Mouse (Mus musculus) liver, adult 2 months (tissue): ENCODE data around the gene Appbp2. TPM values are rescaled to one million over a fixed set of nuclear protein-coding genes. Genes with fewer than 3 reads are reported as not detected.

Experiments
- DNase-seq: peaks from one replicate; pipeline ENCODE4 v3.0.0-alpha.2; 2011; ENCODE audit warnings: low read depth, low spot score; ENCODE audit errors: extremely low read depth
- H3K27ac ChIP-seq: fragments of 200-500 bp; replicated peaks from 2 replicates; pipeline ENCODE4 v1.5.1; 2012; ENCODE audit warnings: low read depth, mild to moderate bottlenecking, control low read depth, inconsistent platforms, low read length; ENCODE audit not compliant: insufficient read depth
- H3K27me3 ChIP-seq: fragments of 200-500 bp; 2 replicates; pipeline ENCODE4 v1.6.1; 2012; ENCODE audit warnings: mild to moderate bottlenecking, moderate library complexity, low read length, inconsistent platforms; ENCODE audit not compliant: control insufficient read depth, insufficient read depth
- H3K36me3 ChIP-seq: fragments of 200-500 bp; 2 replicates; pipeline ENCODE4 v1.6.1; 2012; ENCODE audit warnings: low read length, inconsistent platforms; ENCODE audit not compliant: control insufficient read depth, insufficient read depth
- H3K4me1 ChIP-seq: fragments of 200-500 bp; 2 replicates; pipeline ENCODE4 v1.6.1; 2011; ENCODE audit warnings: low read length; ENCODE audit not compliant: control insufficient read depth, insufficient read depth
- H3K4me3 ChIP-seq: fragments of 200-500 bp; 2 replicates; pipeline ENCODE4 v1.5.1; 2011; ENCODE audit warnings: low read depth, mild to moderate bottlenecking, control low read depth, low read length, moderate library complexity; ENCODE audit not compliant: insufficient read depth
- H3K79me2 ChIP-seq: fragments of 200-500 bp; 2 replicates; pipeline ENCODE4 v1.6.1; 2012; ENCODE audit warnings: inconsistent platforms, mild to moderate bottlenecking, low read length, moderate library complexity; ENCODE audit not compliant: control insufficient read depth, insufficient read depth
- H3K9ac ChIP-seq: fragments of 200-500 bp; 2 replicates; pipeline ENCODE4 v1.6.1; 2012; ENCODE audit warnings: low read depth, mild to moderate bottlenecking, control low read depth, inconsistent platforms, low read length
- CTCF ChIP-seq: fragments of 200-500 bp; IDR thresholded peaks from 2 replicates; pipeline ENCODE4 v1.5.1; 2011; ENCODE audit warnings: low read depth, low read length, control low read depth
- POLR2A ChIP-seq: fragments of 200-500 bp; IDR thresholded peaks from 2 replicates; pipeline ENCODE4 v1.6.1; 2011; ENCODE audit warnings: low read length, control low read depth; ENCODE audit not compliant: insufficient read depth; ENCODE audit errors: extremely low read depth
- WGBS: fragments of 180-500 bp; shearing (Covaris S2); methylation state at CpG from one replicate; pipeline ENCODE4 v1.1.7; 2018; 5-methylcytosine and 5-hydroxymethylcytosine counted together
- polyA plus RNA-seq: library from polyadenylated mRNA; depleted of rRNA; stranded (reverse); fragments of >200 nt; gene quantifications from 2 replicates; pipeline ENCODE4 v1.2.3, GENCODE M21; 2012
- total RNA-seq: library from RNA; depleted of rRNA; stranded (reverse); fragments of >200 nt; gene quantifications from 2 replicates; pipeline ENCODE4 v1.2.3, GENCODE M21; 2014

The Appbp2 gene
- total and polyA plus RNA-seq, 2 experiments: 5.5 to 10.5 TPM

DNA sequence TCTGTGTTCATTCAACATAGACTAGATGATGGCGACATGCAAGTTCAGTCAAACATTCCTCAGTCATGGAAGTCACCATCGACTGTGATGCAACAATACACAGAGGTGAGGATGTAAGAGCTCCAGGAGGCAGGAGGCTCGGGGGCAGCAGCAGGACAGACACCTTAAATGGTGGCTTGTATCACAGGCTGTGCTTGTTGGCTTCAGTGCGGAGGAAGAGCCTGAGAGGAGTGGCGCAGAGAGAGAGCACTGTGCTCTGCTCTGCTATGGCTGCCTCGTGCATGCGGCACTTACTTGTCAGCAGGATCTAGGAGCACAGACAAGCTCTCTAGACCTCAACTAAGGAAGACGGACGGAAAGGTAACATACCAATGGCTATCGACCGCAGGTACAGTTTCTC is 40.7 kb downstream of the Appbp2 start:
- TF ChIP-seq POLR2A: no peak
- H3K79me2 ChIP-seq: no peaks in the 10 kb centered on the region
- H3K4me3 ChIP-seq: no peak overlapping the region
- no peaks in the 10 kb centered on the region for H3K4me1 ChIP-seq
- H3K27me3 ChIP-seq: no peaks in the 10 kb centered on the region
- H3K27ac ChIP-seq: no peak overlapping the region
- H3K36me3 ChIP-seq: peaks cover 62% of the 10 kb centered on the region
- no peak for DNase-seq
- no peak overlapping the region for H3K9ac ChIP-seq
- WGBS: 89% methylated on average over 11 of the region's 11 CpGs

DNA sequence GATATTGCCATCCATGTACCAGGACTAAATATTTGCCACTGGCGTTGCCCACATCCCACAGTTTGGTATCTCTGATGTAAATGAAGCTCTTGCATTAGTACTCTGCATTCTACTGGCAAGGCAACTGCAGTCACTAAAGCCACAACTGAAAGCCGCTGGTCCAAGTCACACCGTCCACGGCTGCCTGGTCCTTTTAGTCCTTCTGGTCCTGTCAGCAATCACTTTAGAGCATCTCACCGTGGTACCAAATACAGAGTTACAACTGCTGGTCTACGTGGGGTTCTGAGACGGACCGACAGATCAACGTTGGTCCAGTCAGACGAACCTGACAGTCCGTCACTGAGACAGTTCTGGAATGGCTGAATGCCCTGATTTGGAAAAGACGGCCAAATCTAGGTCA is 44.2 kb downstream of the Appbp2 start:
- H3K27me3 ChIP-seq: no peaks in the 10 kb centered on the region
- DNase-seq: no peak
- WGBS: 95% methylated on average over 12 of the region's 12 CpGs
- no peaks in the 10 kb centered on the region for H3K79me2 ChIP-seq
- TF ChIP-seq POLR2A (no peak), CTCF (no peak)
- no peaks in the 10 kb centered on the region for H3K4me1 ChIP-seq
- H3K36me3 ChIP-seq: peaks cover 40% of the 10 kb centered on the region
- H3K4me3 ChIP-seq: no peak overlapping the region
- no peak overlapping the region for H3K27ac ChIP-seq
- H3K9ac ChIP-seq: no peak overlapping the region

DNA sequence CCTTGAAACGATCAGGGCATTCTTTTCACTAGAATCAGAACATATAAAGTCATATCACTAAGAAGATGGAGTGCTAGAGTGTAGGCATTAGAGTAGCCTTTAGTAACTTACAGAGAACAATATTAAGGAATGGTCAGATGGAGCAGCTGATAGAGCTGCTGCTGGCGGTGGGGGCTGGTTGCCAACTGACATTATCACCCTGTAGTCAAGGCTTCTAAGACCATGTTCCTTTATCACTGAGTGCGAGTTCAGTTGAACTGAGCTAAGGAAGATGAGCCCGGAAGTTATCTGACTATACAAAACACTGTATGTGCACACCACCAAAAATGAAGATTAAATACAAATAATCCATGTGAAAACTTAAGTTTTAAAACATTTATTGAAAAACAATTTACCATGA is 45.8 kb downstream of the Appbp2 start:
- Histone ChIP-seq H3K4me3 (no peak overlapping the region), H3K27me3 (no peaks in the 10 kb centered on the region), H3K79me2 (no peaks in the 10 kb centered on the region), H3K36me3 (peaks cover 24% of the 10 kb centered on the region), H3K9ac (no peak overlapping the region), H3K4me1 (no peaks in the 10 kb centered on the region), H3K27ac (no peak overlapping the region)
- no peak for TF ChIP-seq POLR2A
- TF ChIP-seq CTCF: no peak
- WGBS: 89% methylated on average over 4 of the region's 4 CpGs
- DNase-seq: no peak

DNA sequence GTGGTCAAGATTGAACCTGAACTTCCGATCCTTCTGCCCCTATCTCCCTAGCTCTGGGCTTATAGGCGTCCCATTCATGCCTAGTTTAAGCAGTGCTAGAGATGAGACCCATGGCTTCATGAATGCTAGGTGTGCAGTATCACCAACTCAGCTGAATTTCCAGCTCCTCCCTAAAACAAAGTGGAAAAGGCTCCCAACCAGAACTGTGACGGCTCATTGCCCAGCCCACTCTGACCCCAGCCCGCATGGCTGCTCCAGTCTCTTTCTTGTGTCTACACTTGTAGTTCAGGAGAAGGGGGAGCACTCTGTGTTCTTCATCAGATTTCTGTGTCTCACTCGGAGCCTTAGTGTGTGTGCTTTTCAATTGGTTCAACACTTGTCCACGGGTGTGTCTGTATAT is 50.1 kb downstream of the Appbp2 start:
- no peak for TF ChIP-seq CTCF
- TF ChIP-seq POLR2A: no peak
- Histone ChIP-seq H3K4me1 (peaks cover 3% of the 10 kb centered on the region), H3K36me3 (peaks cover 2% of the 10 kb centered on the region; the same call in 1 of the 2 replicates), H3K4me3 (no peak overlapping the region), H3K9ac (no peak overlapping the region), H3K27ac (no peak overlapping the region), H3K79me2 (no peaks in the 10 kb centered on the region), H3K27me3 (no peaks in the 10 kb centered on the region)
- 84% methylated on average over 6 of the region's 6 CpGs for WGBS
- no peak for DNase-seq

DNA sequence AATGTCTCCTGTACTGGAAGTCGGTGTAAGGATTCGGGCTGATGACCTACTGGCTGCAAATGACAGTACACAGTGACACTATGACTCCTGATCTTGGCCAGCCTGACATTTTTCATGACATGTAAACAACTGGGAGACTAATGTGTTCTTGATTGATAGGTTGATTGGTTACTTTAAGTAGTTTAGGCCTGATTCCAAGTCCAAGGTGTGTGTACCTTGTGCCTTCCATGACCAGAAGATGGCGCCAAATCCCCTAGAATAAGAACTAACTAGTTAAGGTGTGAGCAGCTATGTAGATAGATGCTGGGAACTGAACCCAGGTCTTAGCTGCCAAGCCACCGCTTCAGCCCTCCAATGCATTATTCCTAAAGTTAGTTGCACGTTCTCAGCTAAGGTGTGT is 50.8 kb downstream of the Appbp2 start:
- no peak for TF ChIP-seq POLR2A
- TF ChIP-seq CTCF: peak; percentile 55
- WGBS: 83% methylated on average over 5 of the region's 5 CpGs
- peak; percentile 72 for DNase-seq

DNA sequence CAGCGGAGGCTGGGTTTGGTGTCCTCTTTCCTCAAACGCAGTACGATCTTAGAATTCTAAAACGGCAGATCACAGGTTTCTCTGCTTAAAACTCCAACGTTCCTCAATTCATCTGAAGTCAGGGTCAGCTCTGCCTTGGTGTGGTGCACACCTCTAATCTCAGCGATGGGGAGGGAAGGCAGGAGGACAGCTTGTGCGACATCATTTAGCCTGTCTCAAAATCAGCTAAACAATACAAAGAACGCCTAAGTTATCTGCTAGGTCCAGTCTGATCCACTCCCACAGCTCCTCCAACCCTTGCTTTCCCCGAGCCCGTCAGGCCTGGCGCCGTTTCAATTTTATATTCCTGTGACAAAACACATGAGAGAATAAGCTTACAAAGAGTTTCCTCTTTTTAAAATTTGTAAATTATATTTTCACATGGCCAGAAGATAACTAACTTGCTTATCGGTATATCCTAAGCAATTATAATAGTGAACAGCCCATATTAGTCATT is 51.6 kb downstream of the Appbp2 start:
- H3K79me2 ChIP-seq: no peaks in the 10 kb centered on the region
- H3K36me3 ChIP-seq: no peaks in the 10 kb centered on the region
- H3K27me3 ChIP-seq: no peaks in the 10 kb centered on the region
- no peak overlapping the region; the same call in 1 of the 2 replicates for H3K4me3 ChIP-seq
- peaks cover 3% of the 10 kb centered on the region for H3K4me1 ChIP-seq
- TF ChIP-seq CTCF (no peak), POLR2A (no peak)
- H3K9ac ChIP-seq: no peak overlapping the region
- no peak overlapping the region for H3K27ac ChIP-seq
- DNase-seq: no peak
- 21% methylated on average over 13 of the region's 13 CpGs for WGBS

More for the DNA sequence above, 50.8 kb downstream of the Appbp2 start:
- Histone ChIP-seq H3K4me1 (peaks cover 3% of the 10 kb centered on the region), H3K79me2 (no peaks in the 10 kb centered on the region), H3K36me3 (no peaks in the 10 kb centered on the region; the same call in 1 of the 2 replicates), H3K27me3 (no peaks in the 10 kb centered on the region), H3K27ac (no peak overlapping the region), H3K4me3 (no peak overlapping the region), H3K9ac (no peak overlapping the region)
